Mouse (Mus musculus): ENCODE measurements around the gene Adck1.
"Not testable (repeated sequence)": the region's sequence is repeated elsewhere in the genome, so short reads cannot be mapped to it uniquely, and the experiment has no call there.

Adck1 gene

GRCm38 (mm10) chr12:88360441-88361119 lies at the start of gene Adck1:
Gene Adck1, plus strand, starts transcription at chr12:88360554.
- peak; percentile 94 to 96 for DNase-seq (ENCODE audit: low spot score in 2 of 2)

- DNase-seq (ENCODE audit: low spot score in 2 of 2) = no peak
Observed at GRCm38 (mm10) chr12:88314556-88314955, 45.8 kb upstream of the Adck1 start.

- not testable (repeated sequence) for DNase-seq (ENCODE audit: low spot score in 2 of 2)
Observed at GRCm38 (mm10) chr12:88323926-88324325, 36.4 kb upstream of the Adck1 start, which contains the start of gene Gm5039. Gene Gm5039, minus strand, starts transcription at chr12:88324026.

- not testable (repeated sequence) for DNase-seq (ENCODE audit: low spot score in 2 of 2)
Observed at GRCm38 (mm10) chr12:88336662-88337413, 23.5 kb upstream of the Adck1 start.

GRCm38 (mm10) chr12:88341286-88341685 lies 19.1 kb upstream of the Adck1 start:
- DNase-seq (ENCODE audit: low spot score in 2 of 2) = not testable (repeated sequence)

- DNase-seq (ENCODE audit: low spot score in 2 of 2) = no peak
Observed at GRCm38 (mm10) chr12:88354182-88354702, 6.1 kb upstream of the Adck1 start.

- DNase-seq (ENCODE audit: low spot score in 2 of 2) = no peak
Observed at GRCm38 (mm10) chr12:88361120-88361445, 729 bp downstream of the Adck1 start.

- DNase-seq (ENCODE audit: low spot score in 2 of 2) = no peak
Observed at GRCm38 (mm10) chr12:88367673-88368072, 7.3 kb downstream of the Adck1 start.

- no peak for DNase-seq (ENCODE audit: low spot score in 2 of 2)
Observed at GRCm38 (mm10) chr12:88368618-88369017, 8.3 kb downstream of the Adck1 start.

- not testable (repeated sequence) for DNase-seq (ENCODE audit: low spot score in 2 of 2)
Observed at GRCm38 (mm10) chr12:88369690-88370089, 9.3 kb downstream of the Adck1 start.

- not testable (repeated sequence) for DNase-seq (ENCODE audit: low spot score in 2 of 2)
Observed at GRCm38 (mm10) chr12:88370321-88370720, 10.0 kb downstream of the Adck1 start.

- DNase-seq (ENCODE audit: low spot score in 2 of 2) = no peak
Observed at GRCm38 (mm10) chr12:88372018-88372417, 11.7 kb downstream of the Adck1 start.

GRCm38 (mm10) chr12:88376820-88377219 lies 16.5 kb downstream of the Adck1 start:
- no peak for DNase-seq (ENCODE audit: low spot score in 2 of 2)

- DNase-seq (ENCODE audit: low spot score in 2 of 2) = no peak
Observed at GRCm38 (mm10) chr12:88378256-88378655, 17.9 kb downstream of the Adck1 start.

GRCm38 (mm10) chr12:88388832-88389231 lies 28.5 kb downstream of the Adck1 start:
- DNase-seq (ENCODE audit: low spot score in 2 of 2) = no peak

GRCm38 (mm10) chr12:88398658-88399057 lies 38.3 kb downstream of the Adck1 start:
- no peak for DNase-seq (ENCODE audit: low spot score in 2 of 2)

- DNase-seq (ENCODE audit: low spot score in 2 of 2) = no peak
Observed at GRCm38 (mm10) chr12:88403541-88403940, 43.2 kb downstream of the Adck1 start.

GRCm38 (mm10) chr12:88405113-88405512 lies 44.8 kb downstream of the Adck1 start:
- peak; percentile 42 to 62 for DNase-seq (ENCODE audit: low spot score in 2 of 2)

GRCm38 (mm10) chr12:88407996-88408322 lies 47.6 kb downstream of the Adck1 start:
- no peak for DNase-seq (ENCODE audit: low spot score in 2 of 2)

GRCm38 (mm10) chr12:88408323-88409047 lies 48.1 kb downstream of the Adck1 start:
- no peak for DNase-seq (ENCODE audit: low spot score in 2 of 2)

- DNase-seq (ENCODE audit: low spot score in 2 of 2) = no peak
Observed at GRCm38 (mm10) chr12:88413239-88413638, 52.9 kb downstream of the Adck1 start.

- no peak for DNase-seq (ENCODE audit: low spot score in 2 of 2)
Observed at GRCm38 (mm10) chr12:88419912-88420621, 59.7 kb downstream of the Adck1 start.
